Mouse (Mus musculus) heart, adult 2 months (tissue): ENCODE measurements around the gene Cdc42ep5. TPM values are rescaled to one million over a fixed set of nuclear protein-coding genes. Genes with fewer than 3 reads are reported as not detected.

Experiments
- DNase-seq, 2 experiments: peaks; one replicate each; pipeline ENCODE4 v3.0.0; 2021
- H3K27ac ChIP-seq: fragments of 200-600 bp; 2 replicates; pipeline ENCODE4 v1.8.1; 2022
- H3K27me3 ChIP-seq: fragments of 200-500 bp; 2 replicates; pipeline ENCODE4 v1.6.1; 2012; ENCODE audit warnings: mild to moderate bottlenecking, low read length, inconsistent platforms, mixed read lengths; ENCODE audit not compliant: control insufficient read depth, insufficient read depth
- H3K36me3 ChIP-seq: fragments of 200-500 bp; 2 replicates; pipeline ENCODE4 v1.6.1; 2012; ENCODE audit warnings: low read length, inconsistent platforms; ENCODE audit not compliant: control insufficient read depth, insufficient read depth
- H3K4me1 ChIP-seq: fragments of 200-500 bp; 2 replicates; pipeline ENCODE4 v1.6.1; 2011; ENCODE audit warnings: low read length; ENCODE audit not compliant: control insufficient read depth, insufficient read depth
- H3K4me3 ChIP-seq: fragments of 200-600 bp; 2 replicates; pipeline ENCODE4 v1.8.1; 2022
- H3K79me2 ChIP-seq: fragments of 200-500 bp; replicated peaks from 2 replicates; pipeline ENCODE4 v1.6.1; 2012; ENCODE audit warnings: mild to moderate bottlenecking, inconsistent platforms, low read length, moderate library complexity, mixed read lengths; ENCODE audit not compliant: control insufficient read depth, insufficient read depth
- H3K9ac ChIP-seq: fragments of 200-500 bp; 2 replicates; pipeline ENCODE4 v1.6.1; 2012; ENCODE audit warnings: low read depth, mild to moderate bottlenecking, control low read depth, inconsistent platforms, low read length, mixed read lengths
- CTCF ChIP-seq: fragments of 200-600 bp; IDR thresholded peaks from 2 replicates; pipeline ENCODE4 v1.8.1; 2022; ENCODE audit warnings: antibody characterized with exemption, mild to moderate bottlenecking, moderate library complexity
- EP300 ChIP-seq: fragments of 200-500 bp; IDR thresholded peaks from 2 replicates; pipeline ENCODE4 v1.6.1; 2011; ENCODE audit warnings: low read depth, low read length, control low read depth; ENCODE audit not compliant: insufficient read depth
- POLR2A ChIP-seq: fragments of 200-500 bp; IDR thresholded peaks from 2 replicates; pipeline ENCODE4 v1.6.1; 2011; ENCODE audit warnings: mild to moderate bottlenecking, low read depth, low read length, control low read depth; ENCODE audit not compliant: insufficient read depth
- WGBS: fragments of 180-500 bp; shearing (Covaris S2); methylation state at CpG from one replicate; pipeline ENCODE4 v1.1.7; 2018; 5-methylcytosine and 5-hydroxymethylcytosine counted together
- intact Hi-C: fragments of 180-260 bp; cut with DNase I; formaldehyde crosslinking; loops from one replicate; pipeline ENCODE4 v1.15.1; 2025
- polyA plus RNA-seq: library from polyadenylated mRNA; depleted of rRNA; stranded (reverse); fragments of >200 nt; gene quantifications from 2 replicates; pipeline ENCODE4 v1.2.3, GENCODE M21; 2012
- total RNA-seq, 2 experiments: library from RNA; stranded (reverse); gene quantifications; 2 replicates each; pipeline ENCODE4 v1.2.3; 2021

Gene Cdc42ep5
- total and polyA plus RNA-seq, 3 experiments: 3.1 to 10.7 (median 5.8) TPM

- Histone ChIP-seq H3K4me1 (no peaks in the 10 kb centered on the region; the same call in 1 of the 2 replicates), H3K27ac (no peak overlapping the region), H3K9ac (no peak overlapping the region), H3K27me3 (peaks cover 7% of the 10 kb centered on the region), H3K79me2 (no peaks in the 10 kb centered on the region), H3K36me3 (no peaks in the 10 kb centered on the region), H3K4me3 (no peak overlapping the region)
- WGBS: 62% methylated on average over 11 of the region's 11 CpGs
- TF ChIP-seq POLR2A (no peak), EP300 (no peak), CTCF (no peak)
- intact Hi-C loops: no loop called here
- DNase-seq: no peak
Observed at GRCm38 (mm10) chr7:4122076-4122768, 42.4 kb downstream of the Cdc42ep5 start.

- TF ChIP-seq POLR2A: no peak
- TF ChIP-seq CTCF: no peak
- no peak for TF ChIP-seq EP300
- Histone ChIP-seq H3K79me2 (no peaks in the 10 kb centered on the region), H3K27ac (no peak overlapping the region), H3K4me1 (no peaks in the 10 kb centered on the region; the same call in 1 of the 2 replicates), H3K4me3 (no peak overlapping the region), H3K36me3 (no peaks in the 10 kb centered on the region), H3K9ac (no peak overlapping the region), H3K27me3 (peaks cover 7% of the 10 kb centered on the region)
- WGBS: 24% methylated on average over 19 of the region's 19 CpGs
- no peak for DNase-seq
- intact Hi-C loops: no loop called here
Observed at GRCm38 (mm10) chr7:4119976-4120921, 44.4 kb downstream of the Cdc42ep5 start.

GRCm38 (mm10) chr7:4119344-4119902, 45.2 kb downstream of the Cdc42ep5 start, which contains the start of gene Ttyh1:
TSS of gene Ttyh1 (plus strand) at chr7:4119408.
- Histone ChIP-seq H3K9ac (no peak within 1 kb of the TSS), H3K79me2 (no peaks in the 10 kb centered on the region), H3K4me1 (no peaks in the 10 kb centered on the region; the same call in 1 of the 2 replicates), H3K27me3 (peaks cover 7% of the 10 kb centered on the region), H3K4me3 (no peak within 1 kb of the TSS), H3K27ac (no peak within 1 kb of the TSS), H3K36me3 (no peaks in the 10 kb centered on the region)
- TF ChIP-seq CTCF: peak; percentile 79
- TF ChIP-seq POLR2A: no peak
- intact Hi-C loops: no loop called here
- no peak for DNase-seq
- WGBS: 2% methylated on average over 29 of the region's 37 CpGs

- intact Hi-C loops: no loop called here
- Histone ChIP-seq H3K36me3 (no peaks in the 10 kb centered on the region), H3K9ac (no peak overlapping the region), H3K27ac (no peak overlapping the region), H3K4me3 (no peak overlapping the region), H3K27me3 (peaks cover 7% of the 10 kb centered on the region), H3K4me1 (no peaks in the 10 kb centered on the region; the same call in 1 of the 2 replicates), H3K79me2 (no peaks in the 10 kb centered on the region)
- WGBS: 61% methylated on average over 8 of the region's 8 CpGs
- no peak for TF ChIP-seq POLR2A
- no peak for DNase-seq
Observed at GRCm38 (mm10) chr7:4117050-4117814, 47.4 kb downstream of the Cdc42ep5 start.

- Histone ChIP-seq H3K27me3 (no peaks in the 10 kb centered on the region), H3K27ac (no peak overlapping the region), H3K36me3 (no peaks in the 10 kb centered on the region), H3K9ac (no peak overlapping the region), H3K4me3 (no peak overlapping the region), H3K4me1 (no peaks in the 10 kb centered on the region), H3K79me2 (no peaks in the 10 kb centered on the region)
- intact Hi-C loops: no loop called here
- no peak for DNase-seq
- TF ChIP-seq CTCF (no peak), POLR2A (no peak), EP300 (no peak)
- WGBS: 47% methylated on average over 3 of the region's 3 CpGs
Observed at GRCm38 (mm10) chr7:4111766-4112165, 52.9 kb downstream of the Cdc42ep5 start.
